Mouse (Mus musculus) liver, adult 2 months (tissue): ENCODE measurements around the gene Hrk. TPM values are rescaled to one million over a fixed set of nuclear protein-coding genes. Genes with fewer than 3 reads are reported as not detected.

Source experiments
- DNase-seq: peaks from one replicate; pipeline ENCODE4 v3.0.0-alpha.2; 2011; ENCODE audit warnings: low read depth, low spot score; ENCODE audit errors: extremely low read depth
- H3K27ac ChIP-seq: fragments of 200-500 bp; replicated peaks from 2 replicates; pipeline ENCODE4 v1.5.1; 2012; ENCODE audit warnings: low read depth, mild to moderate bottlenecking, control low read depth, inconsistent platforms, low read length; ENCODE audit not compliant: insufficient read depth
- H3K27me3 ChIP-seq: fragments of 200-500 bp; 2 replicates; pipeline ENCODE4 v1.6.1; 2012; ENCODE audit warnings: mild to moderate bottlenecking, moderate library complexity, low read length, inconsistent platforms; ENCODE audit not compliant: control insufficient read depth, insufficient read depth
- H3K36me3 ChIP-seq: fragments of 200-500 bp; 2 replicates; pipeline ENCODE4 v1.6.1; 2012; ENCODE audit warnings: low read length, inconsistent platforms; ENCODE audit not compliant: control insufficient read depth, insufficient read depth
- H3K4me1 ChIP-seq: fragments of 200-500 bp; 2 replicates; pipeline ENCODE4 v1.6.1; 2011; ENCODE audit warnings: low read length; ENCODE audit not compliant: control insufficient read depth, insufficient read depth
- H3K4me3 ChIP-seq: fragments of 200-500 bp; 2 replicates; pipeline ENCODE4 v1.5.1; 2011; ENCODE audit warnings: low read depth, mild to moderate bottlenecking, control low read depth, low read length, moderate library complexity; ENCODE audit not compliant: insufficient read depth
- H3K79me2 ChIP-seq: fragments of 200-500 bp; 2 replicates; pipeline ENCODE4 v1.6.1; 2012; ENCODE audit warnings: inconsistent platforms, mild to moderate bottlenecking, low read length, moderate library complexity; ENCODE audit not compliant: control insufficient read depth, insufficient read depth
- H3K9ac ChIP-seq: fragments of 200-500 bp; 2 replicates; pipeline ENCODE4 v1.6.1; 2012; ENCODE audit warnings: low read depth, mild to moderate bottlenecking, control low read depth, inconsistent platforms, low read length
- CTCF ChIP-seq: fragments of 200-500 bp; IDR thresholded peaks from 2 replicates; pipeline ENCODE4 v1.5.1; 2011; ENCODE audit warnings: low read depth, low read length, control low read depth
- POLR2A ChIP-seq: fragments of 200-500 bp; IDR thresholded peaks from 2 replicates; pipeline ENCODE4 v1.6.1; 2011; ENCODE audit warnings: low read length, control low read depth; ENCODE audit not compliant: insufficient read depth; ENCODE audit errors: extremely low read depth
- WGBS: fragments of 180-500 bp; shearing (Covaris S2); methylation state at CpG from one replicate; pipeline ENCODE4 v1.1.7; 2018; 5-methylcytosine and 5-hydroxymethylcytosine counted together
- polyA plus RNA-seq: library from polyadenylated mRNA; depleted of rRNA; stranded (reverse); fragments of >200 nt; gene quantifications from 2 replicates; pipeline ENCODE4 v1.2.3, GENCODE M21; 2012; rRNA removed
- total RNA-seq: library from RNA; depleted of rRNA; stranded (reverse); fragments of >200 nt; gene quantifications from 2 replicates; pipeline ENCODE4 v1.2.3, GENCODE M21; 2014; rRNA removed

The Hrk gene
- total RNA-seq (0.07 and 0.09 TPM in 2 replicates), polyA plus RNA-seq (0.02 and 0.05 TPM in 2 replicates)

- no peak for DNase-seq
- no peak within 1 kb of the TSS for H3K27ac ChIP-seq
- no peak for TF ChIP-seq CTCF
- TF ChIP-seq POLR2A: no peak
- peaks cover 5% of the 10 kb centered on the region for H3K4me1 ChIP-seq
- no peak within 1 kb of the TSS for H3K9ac ChIP-seq
- WGBS: 62% methylated on average over 12 of the region's 12 CpGs
- H3K4me3 ChIP-seq: no peak within 1 kb of the TSS
- H3K27me3 ChIP-seq: peaks cover under 1% of the 10 kb centered on the region; the same call in 1 of the 2 replicates
- no peaks in the 10 kb centered on the region for H3K36me3 ChIP-seq
- no peaks in the 10 kb centered on the region for H3K79me2 ChIP-seq
Measured at GRCm38 (mm10) chr5:118164581-118164980, at the start of gene Hrk. TSS of gene Hrk (plus strand) at chr5:118164648.

GRCm38 (mm10) chr5:118118351-118118750 lies 46.1 kb upstream of the Hrk start:
- H3K27me3 ChIP-seq: no peaks in the 10 kb centered on the region
- 81% methylated on average over 3 of the region's 3 CpGs for WGBS
- TF ChIP-seq POLR2A (no peak), CTCF (no peak)
- H3K36me3 ChIP-seq: no peaks in the 10 kb centered on the region; the same call in 1 of the 2 replicates
- no peak overlapping the region for H3K27ac ChIP-seq
- H3K4me1 ChIP-seq: no peaks in the 10 kb centered on the region
- H3K79me2 ChIP-seq: no peaks in the 10 kb centered on the region
- no peak for DNase-seq
- no peak overlapping the region for H3K4me3 ChIP-seq
- no peak overlapping the region for H3K9ac ChIP-seq

GRCm38 (mm10) chr5:118118922-118119321 lies 45.5 kb upstream of the Hrk start:
- Histone ChIP-seq H3K4me1 (no peaks in the 10 kb centered on the region), H3K36me3 (no peaks in the 10 kb centered on the region; the same call in 1 of the 2 replicates), H3K9ac (no peak overlapping the region), H3K27ac (no peak overlapping the region), H3K4me3 (no peak overlapping the region), H3K79me2 (no peaks in the 10 kb centered on the region), H3K27me3 (no peaks in the 10 kb centered on the region)
- 80% methylated on average over 5 of the region's 5 CpGs for WGBS
- DNase-seq: no peak
- TF ChIP-seq CTCF (no peak), POLR2A (no peak)

DNA sequence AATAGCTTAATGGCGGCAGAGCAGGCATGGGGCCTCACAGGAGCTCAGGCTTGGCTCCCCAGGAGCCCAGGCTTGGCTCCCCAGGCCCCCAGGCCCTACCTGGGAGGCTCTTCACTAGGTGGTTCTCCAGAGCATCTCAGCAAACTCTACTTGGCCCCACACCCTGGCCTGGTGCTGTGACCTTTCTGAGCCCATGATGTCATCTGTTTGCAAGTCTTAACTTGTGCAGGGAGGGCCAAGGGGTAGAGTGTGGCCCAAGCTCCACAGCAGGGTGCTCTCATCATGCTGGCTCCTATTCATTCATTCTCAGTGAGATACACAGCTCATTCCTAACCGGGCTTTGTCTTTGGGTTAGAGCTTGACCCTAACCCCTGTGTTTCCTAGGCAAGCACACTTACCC lies 43.8 kb upstream of the Hrk start:
- no peaks in the 10 kb centered on the region for H3K79me2 ChIP-seq
- H3K27me3 ChIP-seq: no peaks in the 10 kb centered on the region
- H3K4me3 ChIP-seq: no peak overlapping the region
- no peak for DNase-seq
- 64% methylated on average over 2 of the region's 2 CpGs for WGBS
- H3K27ac ChIP-seq: no peak overlapping the region
- no peaks in the 10 kb centered on the region for H3K4me1 ChIP-seq
- TF ChIP-seq CTCF (no peak), POLR2A (no peak)
- H3K36me3 ChIP-seq: no peaks in the 10 kb centered on the region; the same call in 1 of the 2 replicates
- H3K9ac ChIP-seq: no peak overlapping the region

- no peak for DNase-seq
- Histone ChIP-seq H3K27ac (no peak overlapping the region), H3K36me3 (peaks cover 2% of the 10 kb centered on the region; the same call in 1 of the 2 replicates), H3K4me3 (no peak overlapping the region), H3K79me2 (no peaks in the 10 kb centered on the region), H3K27me3 (no peaks in the 10 kb centered on the region), H3K4me1 (no peaks in the 10 kb centered on the region), H3K9ac (no peak overlapping the region)
- WGBS: 81% methylated on average over 4 of the region's 4 CpGs
- no peak for TF ChIP-seq CTCF
- no peak for TF ChIP-seq POLR2A
Measured at GRCm38 (mm10) chr5:118121928-118122327, 42.5 kb upstream of the Hrk start.

GRCm38 (mm10) chr5:118123096-118123495 lies 41.4 kb upstream of the Hrk start:
- no peak overlapping the region for H3K4me3 ChIP-seq
- peaks cover 5% of the 10 kb centered on the region; the same call in 1 of the 2 replicates for H3K36me3 ChIP-seq
- no peak overlapping the region for H3K9ac ChIP-seq
- H3K4me1 ChIP-seq: no peaks in the 10 kb centered on the region
- WGBS: 81% methylated on average over 10 of the region's 10 CpGs
- H3K27me3 ChIP-seq: no peaks in the 10 kb centered on the region
- TF ChIP-seq POLR2A (no peak), CTCF (no peak)
- no peak for DNase-seq
- no peaks in the 10 kb centered on the region for H3K79me2 ChIP-seq
- H3K27ac ChIP-seq: no peak overlapping the region
